Mouse (Mus musculus) ES-Bruce4 (cell line): Measurements from ENCODE around the gene Gstz1.

ENCODE experiments used
- CTCF ChIP-seq: IDR thresholded peaks from one replicate; pipeline ENCODE4 v1.8.1; 2011; ENCODE audit warnings: low read depth, low read length
- EP300 ChIP-seq: IDR thresholded peaks from 2 replicates; pipeline ENCODE4 v1.6.1; 2011; ENCODE audit warnings: low read depth, low read length; ENCODE audit not compliant: insufficient read depth
- POLR2A ChIP-seq: IDR thresholded peaks from one replicate; pipeline ENCODE4 v1.8.1; 2011; ENCODE audit warnings: low read length; ENCODE audit not compliant: insufficient read depth

DNA sequence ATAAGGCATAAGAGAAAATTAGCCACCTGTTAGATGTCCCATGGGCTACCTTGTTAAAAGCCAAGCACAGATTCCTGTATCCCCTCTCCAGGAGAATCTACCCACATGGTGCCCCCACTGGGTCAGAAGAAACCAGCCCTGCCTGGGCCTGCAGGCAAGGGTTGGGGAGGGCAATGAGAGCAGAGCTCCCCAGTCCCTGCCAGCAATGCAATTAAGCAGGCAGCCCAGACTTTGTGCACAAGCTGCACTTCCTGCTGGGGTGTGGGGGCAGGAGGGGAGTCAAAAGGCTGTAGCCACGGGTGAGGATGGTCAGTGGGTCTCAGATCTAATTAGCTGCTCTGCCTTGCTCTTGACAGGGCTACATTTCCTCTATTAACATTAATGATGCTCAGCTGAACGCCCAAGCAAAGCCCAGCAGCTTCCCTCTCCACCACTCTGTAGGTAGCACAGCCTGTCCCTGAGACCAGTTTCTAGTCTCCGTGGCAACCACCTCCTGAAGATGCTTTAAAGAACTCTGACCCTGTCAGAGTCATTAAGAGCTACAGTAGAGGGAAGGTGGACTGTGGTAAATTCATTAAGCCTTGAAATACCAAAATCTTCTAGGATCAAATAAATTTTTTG is 39.5 kb upstream of the Gstz1 start:
- no peak for TF ChIP-seq POLR2A
- TF ChIP-seq CTCF = no peak
- no peak for TF ChIP-seq EP300
